In genomic region chr14:87568447-87568908, GRCm38 (mm10) we compare ENCODE assay signal across 8 mouse cellular contexts.
DNase-seq lines count a peak whose midpoint lies in the region; ATAC-seq and TF ChIP-seq lines count a peak whose summit lies in the region.

No protein-coding gene starts in this region.

- no peak for TF ChIP-seq CTCF in lung, adult 2 months (IDR thresholded peaks at IDR 0.05; ENCODE audit: insufficient read depth, low read length)

- WGBS in forebrain, embryonic 15.5 days, result 9% methylated on average over 15 of the region's 15 CpGs
- WGBS in heart, embryonic 16.5 days, result 12% methylated on average over 15 of the region's 15 CpGs
- WGBS in lung, adult 2 months, result 6% methylated on average over 15 of the region's 15 CpGs

- peak; percentile 57; the same call in 1 of the 2 replicates for TF ChIP-seq POLR2A in lung, adult 2 months (IDR thresholded peaks at IDR 0.05; ENCODE audit: borderline replicate concordance, extremely low read depth, low read depth, low read length)

- H3K36me3 ChIP-seq in forebrain, embryonic 15.5 days, result no peaks in the 10 kb centered on the region
- H3K36me3 ChIP-seq in heart, embryonic 16.5 days (ENCODE audit: control insufficient read depth, insufficient read depth), result no peaks in the 10 kb centered on the region

- no peaks in the 10 kb centered on the region for H3K27me3 ChIP-seq in forebrain, embryonic 15.5 days
- no peaks in the 10 kb centered on the region; the same call in 1 of the 2 replicates for H3K27me3 ChIP-seq in heart, embryonic 16.5 days (ENCODE audit: control insufficient read depth, insufficient read depth, low read length)

- DNase-seq in thymus, postnatal 4 days, result peak; percentile 6
- no peak for DNase-seq in thymus, postnatal 10 days (ENCODE audit: low spot score in 2 of 2)
- DNase-seq in layer of hippocampus, adult 9-11 months, result peak; percentile 69
- peak; percentile 24 for DNase-seq in lung, adult 2 months
- DNase-seq in ovary, postnatal 14 days (ENCODE audit: low spot score), result peak; percentile 29
- no peak for DNase-seq in B cell, adult 2 months

- H3K4me1 ChIP-seq in forebrain, embryonic 15.5 days, result peaks cover 21% of the 10 kb centered on the region
- H3K4me1 ChIP-seq in heart, embryonic 16.5 days (ENCODE audit: control insufficient read depth, insufficient read depth, low read length), result peaks cover 10% of the 10 kb centered on the region
- no peaks in the 10 kb centered on the region for H3K4me1 ChIP-seq in lung, adult 2 months (ENCODE audit: control insufficient read depth, insufficient read depth, low read length)

- peak overlapping the region; percentile 62 for H3K4me2 ChIP-seq in forebrain, embryonic 15.5 days (replicated peaks)
- H3K4me2 ChIP-seq in heart, embryonic 16.5 days (ENCODE audit: low read depth, low read length), result peak overlapping the region; percentile 86

- H3K4me3 ChIP-seq in forebrain, embryonic 15.5 days, result peak overlapping the region; percentile 34
- H3K4me3 ChIP-seq in heart, embryonic 16.5 days (ENCODE audit: low read length), result peak overlapping the region; percentile 51
- peak overlapping the region; percentile 55 for H3K4me3 ChIP-seq in lung, adult 2 months (replicated peaks; ENCODE audit: extremely low read depth, low read depth, low read length)

- ATAC-seq in forebrain, embryonic 15.5 days (replicated peaks), result peak; percentile 62
- peak; percentile 70 for ATAC-seq in heart, embryonic 16.5 days (replicated peaks; ENCODE audit: extremely low read depth, insufficient read depth, low FRiP score)

- H3K27ac ChIP-seq in forebrain, embryonic 15.5 days (replicated peaks), result 0 out of 2 replicates have a peak overlapping the region, but pooled peaks have one; percentile 13
- H3K27ac ChIP-seq in heart, embryonic 16.5 days (ENCODE audit: low read length), result no peak overlapping the region

- H3K9ac ChIP-seq in forebrain, embryonic 15.5 days (replicated peaks), result 0 out of 2 replicates have a peak overlapping the region, but pooled peaks have one; percentile 30
- no peak overlapping the region for H3K9ac ChIP-seq in heart, embryonic 16.5 days (ENCODE audit: low read length)

- no peaks in the 10 kb centered on the region for H3K9me3 ChIP-seq in forebrain, embryonic 15.5 days
- H3K9me3 ChIP-seq in heart, embryonic 16.5 days (replicated peaks; ENCODE audit: control insufficient read depth, low read length), result no peaks in the 10 kb centered on the region

Comparison
In these comparisons a context has a peak if more than half of its experiments do, and no peak if none do; other contexts are left out.
1. DNase-seq: peak in thymus, postnatal 4 days (single experiment), layer of hippocampus, adult 9-11 months (single experiment), lung, adult 2 months (single experiment) and ovary, postnatal 14 days (single experiment); none in thymus, postnatal 10 days (0 of 2) and B cell, adult 2 months (0 of 2).
2. Peak in every context shown above with its lines, with median percentiles within 50 percentile points of each other: H3K4me3 ChIP-seq.